Mouse (Mus musculus) thymus, postnatal 25 days (tissue): ENCODE measurements around the gene Naga.

ENCODE experiments used
- DNase-seq: peaks from one replicate; pipeline ENCODE4 v3.0.0; 2022

Gene Naga

DNA sequence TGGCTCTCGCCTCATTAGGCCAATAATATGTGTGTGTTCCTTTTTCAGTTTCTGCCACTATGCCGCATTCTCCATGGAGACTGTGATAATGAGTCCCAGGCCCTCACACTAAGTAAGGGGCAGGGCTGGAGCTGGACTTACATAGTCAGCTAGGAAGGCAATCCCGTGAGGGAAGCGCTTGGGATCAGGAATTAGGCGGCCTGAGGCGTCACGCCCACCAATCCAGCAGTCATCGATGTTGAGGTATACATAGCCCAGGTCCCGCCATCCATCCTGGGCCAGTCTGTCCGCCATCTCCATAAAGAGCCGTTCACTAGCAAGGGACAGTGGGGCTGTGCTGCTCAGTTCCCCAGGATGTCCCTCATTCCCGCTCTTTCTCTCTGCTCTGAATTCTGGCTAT lies 2.1 kb downstream of the Naga start:
- no peak for DNase-seq

- no peak for DNase-seq
These were observed 3.5 kb downstream of the Naga start for GRCm38 (mm10) chr15:82335194-82335593.

DNA sequence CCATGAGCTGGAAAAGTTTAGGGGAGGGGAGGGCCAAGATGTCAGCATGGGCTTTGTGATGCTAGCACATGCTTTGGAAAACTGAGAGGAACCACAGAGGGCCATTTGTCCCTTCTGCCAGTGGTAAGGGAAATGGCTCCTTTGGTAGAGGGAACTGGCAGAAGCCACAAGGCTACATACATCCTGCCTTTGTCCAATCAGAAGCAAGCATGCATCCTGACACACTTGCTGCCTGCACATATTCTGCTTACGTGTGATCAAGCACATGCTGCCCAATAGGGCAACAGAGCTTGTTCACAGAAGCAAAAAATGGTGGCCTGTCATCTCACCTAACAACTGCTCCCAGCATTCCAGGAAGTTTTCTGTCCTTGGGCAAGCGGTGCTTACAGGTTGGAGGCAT lies 13.3 kb downstream of the Naga start:
- DNase-seq = no peak

DNA sequence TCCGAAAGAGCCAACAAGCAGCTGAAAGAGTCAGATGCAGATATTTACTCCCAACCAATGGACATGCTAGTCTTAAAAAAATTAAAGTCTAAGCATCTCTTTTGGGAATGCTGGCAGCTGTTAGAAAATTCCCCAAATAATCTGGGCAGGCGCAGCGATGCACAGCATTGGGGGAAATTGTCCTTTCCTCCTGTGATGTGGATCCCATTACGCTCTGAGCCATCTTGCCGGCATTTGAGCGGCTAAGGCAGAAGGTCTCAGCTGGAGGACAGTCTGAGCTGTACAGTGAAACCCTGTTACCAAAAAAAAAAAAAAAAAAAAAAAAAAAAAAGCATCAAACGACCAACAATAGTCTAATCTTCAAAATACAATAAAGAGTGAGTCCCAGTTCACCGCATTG lies 16.5 kb downstream of the Naga start:
- no peak for DNase-seq

DNA sequence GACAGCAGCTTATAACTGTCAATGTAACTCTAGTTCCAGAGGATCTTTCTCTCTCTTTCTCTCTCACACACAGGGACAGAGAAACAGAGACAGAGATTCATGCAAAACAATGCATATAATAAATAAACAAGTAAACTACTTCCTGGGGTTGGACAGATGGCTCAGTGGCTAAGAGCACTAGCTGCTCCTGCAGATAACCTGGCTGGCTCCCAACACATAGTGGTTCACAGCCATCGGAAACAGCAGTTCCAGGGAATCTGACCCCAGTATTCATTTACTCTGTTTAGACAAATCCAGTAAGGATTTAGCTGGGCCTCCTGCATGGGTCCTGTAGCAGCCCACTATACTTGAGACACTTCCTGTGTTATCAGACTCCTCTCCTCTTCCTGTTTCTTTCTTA lies 19.1 kb downstream of the Naga start:
- DNase-seq = no peak

DNA sequence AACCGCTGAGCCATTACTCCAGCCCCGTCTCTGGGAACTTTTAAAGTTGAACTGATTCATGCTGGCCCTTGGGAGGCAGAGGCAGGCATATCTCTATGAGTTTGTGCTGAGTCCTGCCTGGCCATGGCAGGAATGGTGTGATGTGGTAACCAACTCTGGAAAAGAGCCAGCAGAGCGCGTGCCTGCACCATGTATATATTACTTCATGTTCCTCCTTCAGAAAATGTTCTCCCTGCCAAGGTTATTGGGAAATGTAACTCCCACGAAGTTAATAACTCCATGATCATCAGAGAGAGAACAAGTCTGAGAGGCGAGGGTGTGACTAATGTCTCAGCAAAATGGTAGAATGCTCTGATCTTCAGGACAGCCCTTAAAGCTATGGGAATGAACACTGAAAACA lies 20.9 kb downstream of the Naga start:
- no peak for DNase-seq

GRCm38 (mm10) chr15:82308416-82308815 lies 30.3 kb downstream of the Naga start:
- DNase-seq = no peak

GRCm38 (mm10) chr15:82307107-82307506 lies 31.6 kb downstream of the Naga start:
- no peak for DNase-seq

- no peak for DNase-seq
These were observed 39.8 kb downstream of the Naga start, which contains the start of gene Wbp2nl for GRCm38 (mm10) chr15:82298764-82299561. TSS of gene Wbp2nl (plus strand) at chr15:82298954.

DNA sequence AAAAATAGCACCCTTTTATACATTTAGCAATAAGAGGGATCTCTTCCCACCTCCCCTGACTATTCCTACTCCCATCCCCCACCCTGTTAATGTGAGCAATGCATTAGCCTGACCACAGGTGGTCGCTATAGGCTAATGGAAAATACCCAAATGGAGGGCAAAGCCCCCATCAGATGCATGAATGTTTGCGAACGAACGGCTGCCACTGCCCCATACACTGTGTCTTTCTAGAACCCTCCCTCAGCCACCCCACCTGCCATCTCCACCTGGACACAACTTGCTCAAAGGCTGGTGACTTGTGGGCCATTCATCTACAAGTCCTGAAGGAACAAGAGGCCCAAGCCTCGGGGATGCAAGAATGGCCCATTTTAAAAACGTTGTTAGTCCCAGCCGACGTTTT lies 44.7 kb downstream of the Naga start:
- DNase-seq = no peak

DNA sequence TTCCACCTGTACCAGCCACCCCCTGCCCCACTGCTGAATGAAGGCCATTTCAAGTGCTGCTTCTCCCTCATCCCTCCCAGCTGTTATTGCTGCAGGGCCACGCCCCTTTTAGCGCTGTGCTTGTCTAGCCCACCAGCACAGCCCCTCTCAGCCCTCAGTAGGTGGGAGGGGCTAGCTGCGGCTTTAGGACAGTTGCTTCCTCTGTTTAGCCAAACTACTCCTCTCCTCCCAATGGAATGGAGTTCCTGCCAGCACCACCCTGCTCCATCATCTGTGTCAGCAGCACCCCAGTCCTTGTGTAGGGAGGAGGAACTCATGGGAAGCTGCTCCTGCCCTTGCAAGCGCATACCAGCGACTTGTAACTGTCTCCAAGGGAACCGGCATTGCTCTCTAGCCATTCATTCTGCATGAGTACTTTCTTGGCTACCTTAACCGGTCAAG lies 45.4 kb downstream of the Naga start:
- DNase-seq = no peak

GRCm38 (mm10) chr15:82292851-82293250 lies 45.9 kb downstream of the Naga start:
- no peak for DNase-seq

- no peak for DNase-seq
These were observed 48.5 kb downstream of the Naga start for GRCm38 (mm10) chr15:82290252-82290651.

DNA sequence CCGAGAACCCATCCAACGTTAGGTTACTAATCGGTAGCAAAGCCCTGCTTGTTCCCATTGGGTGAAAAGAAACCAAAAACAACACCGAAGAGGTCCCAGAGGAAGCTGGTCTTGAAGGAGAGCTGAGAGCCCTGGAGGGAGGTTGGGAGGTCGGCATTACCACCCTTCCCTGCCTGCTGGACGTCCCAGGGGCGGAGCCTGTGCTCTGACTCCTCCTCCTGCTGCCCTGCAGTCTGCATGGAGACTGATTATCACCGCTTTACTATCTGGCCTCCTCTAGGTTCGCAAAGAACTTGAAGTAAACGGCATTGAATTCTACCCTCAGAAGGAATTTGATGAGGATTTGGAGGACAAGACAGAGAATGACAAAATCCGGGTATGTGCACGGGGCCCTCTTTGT lies 52.6 kb downstream of the Naga start:
- DNase-seq = no peak

DNA sequence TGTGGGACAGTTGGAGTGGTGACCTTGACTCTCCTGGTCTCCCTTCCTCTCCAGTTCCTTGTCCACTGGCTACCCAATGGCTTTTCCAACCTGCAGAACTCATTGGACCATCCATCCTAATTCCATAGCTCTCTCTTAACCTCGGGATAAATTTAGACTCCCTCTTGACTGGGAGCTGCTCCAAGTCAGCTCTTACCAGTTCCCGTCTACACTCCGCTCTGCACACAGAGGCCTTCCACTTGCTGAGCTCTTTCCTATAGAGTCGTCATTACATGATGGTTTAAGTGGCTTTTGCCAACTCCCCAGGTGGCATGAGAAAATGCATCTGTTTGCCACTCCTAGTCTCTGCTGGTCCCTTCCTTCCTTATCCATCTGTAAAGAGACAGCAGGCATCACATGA lies 58.1 kb downstream of the Naga start:
- no peak for DNase-seq
